Mouse (Mus musculus) layer of hippocampus, adult 2 months (tissue): ENCODE measurements around the gene 6820408C15Rik. TPM values are rescaled to one million over a fixed set of nuclear protein-coding genes. Genes with fewer than 3 reads are reported as not detected.
"Not testable (repeated sequence)": the region's sequence is repeated elsewhere in the genome, so short reads cannot be mapped to it uniquely, and the experiment has no call there.

ENCODE experiments used
- DNase-seq, 2 experiments: peaks; one replicate each; pipeline ENCODE4 v3.0.0; 2022; ENCODE audit warnings: low spot score in 2 of 2
- H3K27ac ChIP-seq: fragments of 200-600 bp; 2 replicates; pipeline ENCODE4 v1.8.1; 2022
- H3K4me3 ChIP-seq: fragments of 200-600 bp; 2 replicates; pipeline ENCODE4 v1.8.1; 2022; ENCODE audit warnings: mild to moderate bottlenecking
- CTCF ChIP-seq: fragments of 200-600 bp; conservative IDR thresholded peaks from 2 replicates; pipeline ENCODE4 v1.8.1; 2022; ENCODE audit warnings: antibody characterized with exemption, mild to moderate bottlenecking, moderate library complexity
- total RNA-seq, 2 experiments: library from RNA; stranded (reverse); gene quantifications; 2 replicates each; pipeline ENCODE4 v1.2.3; 2021

Gene 6820408C15Rik
- total RNA-seq, 2 experiments from 2014 or later: 2.4 to 3.2 TPM

GRCm38 (mm10) chr2:152413765-152414584, 1.4 kb upstream of the 6820408C15Rik start:
- no peak for TF ChIP-seq CTCF
- Histone ChIP-seq H3K4me3 (peak overlapping the region; percentile 95), H3K27ac (peak overlapping the region; percentile 99)
- DNase-seq: no peak

- Histone ChIP-seq H3K4me3 (peak within 1 kb of the TSS; percentile 95), H3K27ac (peak within 1 kb of the TSS; percentile 99)
- peak; percentile 83 to 84 for DNase-seq
- TF ChIP-seq CTCF: no peak
Measured at GRCm38 (mm10) chr2:152414591-152415165, 709 bp upstream of the 6820408C15Rik start, which contains the start of gene Zcchc3. Gene Zcchc3, minus strand, starts transcription at chr2:152415027.

- no peak for DNase-seq
- H3K27ac ChIP-seq: no peak overlapping the region
- TF ChIP-seq CTCF: no peak
- no peak overlapping the region for H3K4me3 ChIP-seq
Measured at GRCm38 (mm10) chr2:152415786-152416185, 399 bp downstream of the 6820408C15Rik start.

- H3K4me3 ChIP-seq: peak overlapping the region; percentile 36
- DNase-seq: peak in 1 of 2 experiments; percentile 44
- 0 out of 2 replicates have a peak overlapping the region, but pooled peaks have one; percentile 28 for H3K27ac ChIP-seq
- TF ChIP-seq CTCF: no peak
Measured at GRCm38 (mm10) chr2:152427493-152427892, 12.1 kb downstream of the 6820408C15Rik start.

- DNase-seq: not testable (repeated sequence)
- peak; percentile 55 for TF ChIP-seq CTCF
Measured at GRCm38 (mm10) chr2:152428481-152428880, 13.1 kb downstream of the 6820408C15Rik start.

GRCm38 (mm10) chr2:152436405-152436901, 21.1 kb downstream of the 6820408C15Rik start:
- no peak overlapping the region for H3K4me3 ChIP-seq
- TF ChIP-seq CTCF: no peak
- no peak for DNase-seq
- no peak overlapping the region for H3K27ac ChIP-seq

More at GRCm38 (mm10) chr2:152428481-152428880, 13.1 kb downstream of the 6820408C15Rik start:
- H3K27ac ChIP-seq, H3K4me3 ChIP-seq: not testable (repeated sequence)

GRCm38 (mm10) chr2:152436983-152437860, 21.8 kb downstream of the 6820408C15Rik start:
- Histone ChIP-seq H3K27ac (peak overlapping the region; percentile 58), H3K4me3 (peak overlapping the region; percentile 50)
- peak; percentile 85 to 90 for DNase-seq
- peak; percentile 100 for TF ChIP-seq CTCF

- Histone ChIP-seq H3K27ac (no peak overlapping the region), H3K4me3 (no peak overlapping the region)
- peak; percentile 55 for TF ChIP-seq CTCF
- DNase-seq: no peak
Measured at GRCm38 (mm10) chr2:152438963-152439362, 23.6 kb downstream of the 6820408C15Rik start.

GRCm38 (mm10) chr2:152439833-152440232, 24.4 kb downstream of the 6820408C15Rik start:
- TF ChIP-seq CTCF: no peak

GRCm38 (mm10) chr2:152442322-152442721, 26.9 kb downstream of the 6820408C15Rik start:
- Histone ChIP-seq H3K4me3 (no peak overlapping the region), H3K27ac (no peak overlapping the region)
- no peak for DNase-seq
- no peak for TF ChIP-seq CTCF

More at GRCm38 (mm10) chr2:152439833-152440232, 24.4 kb downstream of the 6820408C15Rik start:
- Histone ChIP-seq H3K27ac (no peak overlapping the region), H3K4me3 (no peak overlapping the region)
- no peak for DNase-seq

GRCm38 (mm10) chr2:152443281-152443680, 27.9 kb downstream of the 6820408C15Rik start:
- no peak for TF ChIP-seq CTCF
- H3K27ac ChIP-seq: no peak overlapping the region
- peak; percentile 32 to 35 for DNase-seq
- no peak overlapping the region for H3K4me3 ChIP-seq

GRCm38 (mm10) chr2:152446642-152447041, 31.3 kb downstream of the 6820408C15Rik start:
- no peak overlapping the region for H3K4me3 ChIP-seq
- no peak for TF ChIP-seq CTCF
- no peak overlapping the region for H3K27ac ChIP-seq
- DNase-seq: no peak

- Histone ChIP-seq H3K27ac (no peak overlapping the region), H3K4me3 (no peak overlapping the region)
- DNase-seq: no peak
- no peak for TF ChIP-seq CTCF
Measured at GRCm38 (mm10) chr2:152447461-152447860, 32.1 kb downstream of the 6820408C15Rik start.
